Mouse (Mus musculus): Measurements from ENCODE around the gene Lsp1.

Gene Lsp1

GRCm38 (mm10) chr7:142476271-142476670 is 15.7 kb downstream of the Lsp1 start:
- DNase-seq (ENCODE audit: low spot score in 2 of 2) = no peak

GRCm38 (mm10) chr7:142476795-142477452 is 16.3 kb downstream of the Lsp1 start:
- DNase-seq (ENCODE audit: low spot score in 2 of 2) = no peak

- no peak for DNase-seq (ENCODE audit: low spot score in 2 of 2)
Measured at GRCm38 (mm10) chr7:142478001-142478400, 17.4 kb downstream of the Lsp1 start.

DNA sequence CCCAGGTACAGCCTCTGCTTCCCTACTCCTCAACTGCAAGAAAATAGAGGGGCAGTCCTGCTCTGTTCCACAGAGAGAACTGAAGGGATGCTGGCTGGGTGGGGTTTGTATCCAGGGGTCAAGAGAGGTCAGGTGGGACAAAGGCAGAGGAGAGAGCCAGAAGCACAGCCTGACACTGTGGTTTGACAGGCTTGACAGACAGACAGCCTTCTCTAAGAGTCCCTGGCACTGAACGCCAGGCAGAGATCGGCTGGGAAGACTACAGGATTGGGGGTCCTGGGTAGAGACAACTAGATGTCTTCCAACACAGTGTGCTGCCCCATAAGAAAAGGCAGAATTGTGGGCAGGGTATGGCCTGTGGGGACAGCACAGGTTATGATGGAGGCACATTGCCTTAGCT is 18.0 kb downstream of the Lsp1 start:
- no peak for DNase-seq (ENCODE audit: low spot score in 2 of 2)

DNA sequence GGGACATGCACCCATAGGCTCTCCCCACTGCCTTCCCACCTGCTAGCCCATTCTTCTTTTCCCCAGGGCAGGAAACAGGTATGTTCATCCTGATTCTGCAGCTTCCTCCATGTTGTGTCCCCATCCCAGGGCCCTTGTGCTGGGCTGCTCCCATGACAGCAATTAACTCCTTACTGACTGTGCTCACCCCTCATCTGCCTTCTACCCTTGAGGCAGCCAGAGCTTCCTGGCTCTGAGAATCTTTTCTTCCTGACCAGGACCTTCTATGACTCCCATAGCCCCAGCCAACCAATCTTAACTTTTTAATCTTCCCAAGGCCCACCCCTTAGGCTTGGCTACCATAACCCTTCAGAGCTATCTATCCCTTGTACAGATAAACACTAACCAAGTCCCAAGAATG is 18.7 kb downstream of the Lsp1 start:
- no peak for DNase-seq (ENCODE audit: low spot score in 2 of 2)

DNA sequence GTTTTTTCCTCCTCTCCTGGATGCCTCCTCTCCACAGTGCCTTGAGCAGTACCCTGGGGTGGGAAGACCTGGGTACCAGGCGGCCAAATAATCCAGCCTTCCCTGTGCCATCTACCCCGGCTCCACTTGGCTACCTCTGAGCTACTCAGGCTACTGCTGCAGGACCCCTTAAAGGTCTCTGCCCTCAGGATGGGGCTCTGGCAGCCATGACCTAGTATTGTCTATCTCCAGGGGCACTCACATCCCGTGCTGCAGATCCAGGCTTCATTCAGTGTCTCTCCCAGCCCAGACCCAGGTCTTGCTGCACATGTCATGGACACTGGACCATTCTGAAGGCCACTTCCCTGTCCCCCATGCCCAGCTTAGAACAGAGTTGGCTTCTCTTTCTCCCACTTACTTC is 19.3 kb downstream of the Lsp1 start:
- DNase-seq (ENCODE audit: low spot score in 2 of 2) = no peak

DNA sequence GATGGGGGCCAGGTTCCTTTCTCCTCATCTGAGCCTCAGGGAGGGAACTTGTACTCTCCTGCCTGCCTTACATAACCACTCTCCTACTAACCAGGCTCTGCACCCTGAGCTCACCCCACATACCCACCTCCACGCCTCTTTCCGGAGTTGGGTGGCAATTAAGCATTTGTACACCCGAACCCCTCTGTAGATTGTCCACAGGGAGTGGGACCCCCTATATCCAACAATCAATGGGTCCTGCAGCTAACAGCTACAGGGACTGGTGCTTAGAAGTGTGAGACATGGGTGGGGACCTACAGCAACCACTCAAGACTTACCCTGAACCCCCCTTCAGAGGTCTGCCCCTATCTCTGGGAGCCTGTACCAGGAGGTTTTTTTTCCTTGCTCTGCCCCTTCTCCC is 20.1 kb downstream of the Lsp1 start:
- no peak for DNase-seq (ENCODE audit: low spot score in 2 of 2)

DNA sequence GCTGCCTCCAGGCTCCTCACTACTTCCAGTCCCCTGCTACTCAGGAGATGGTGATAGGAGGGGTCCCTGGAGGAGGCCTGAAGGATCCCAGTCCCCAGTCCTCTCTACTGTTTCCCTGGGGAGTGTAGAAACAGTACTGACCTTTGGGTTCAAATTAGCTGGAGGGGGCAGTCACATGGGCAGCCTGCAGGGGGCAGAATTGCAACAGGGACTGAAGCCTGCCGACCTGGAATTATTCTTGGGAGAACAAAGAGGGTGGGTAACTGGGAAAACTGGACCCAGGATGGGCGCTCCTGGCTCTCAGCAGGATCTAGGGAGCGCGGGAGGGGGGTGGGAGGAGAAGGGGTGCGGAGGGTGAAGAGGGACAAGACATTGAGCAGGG is 20.6 kb downstream of the Lsp1 start:
- peak in 1 of 2 experiments; percentile 54 for DNase-seq (ENCODE audit: low spot score in 2 of 2)

DNA sequence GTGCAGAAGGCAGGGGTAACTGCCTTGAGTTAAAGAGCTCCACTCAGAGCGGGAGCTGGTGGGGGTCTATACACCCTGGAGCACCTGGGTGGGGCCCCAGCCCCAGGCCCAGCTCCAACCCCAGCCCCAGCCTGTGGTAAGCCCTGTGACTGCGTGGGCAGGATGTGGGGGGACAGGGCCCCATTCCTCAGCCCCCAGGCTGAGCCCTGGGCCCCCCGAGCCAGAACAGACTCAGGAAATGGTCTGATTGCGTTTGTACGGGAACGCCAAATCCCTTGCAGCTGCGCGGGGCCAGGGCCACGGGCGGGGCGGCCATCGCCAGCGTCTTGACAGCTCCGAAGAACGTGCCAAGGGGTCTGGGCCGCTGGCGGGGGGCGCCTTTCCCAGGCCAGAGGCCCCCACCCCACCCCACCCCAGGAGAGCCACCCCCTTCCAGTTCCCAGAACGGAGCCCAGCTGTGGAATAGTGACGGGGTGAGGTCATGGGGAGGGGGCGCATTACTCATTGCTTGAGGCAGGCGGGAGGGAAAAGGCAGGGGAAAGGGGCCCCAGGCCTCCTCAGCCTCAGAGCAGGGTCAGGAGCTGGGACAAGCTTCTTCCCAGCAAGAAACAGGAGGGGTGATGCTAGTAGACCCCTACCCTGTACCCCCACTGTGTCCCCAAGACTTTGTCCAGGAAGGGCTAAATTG is 21.1 kb downstream of the Lsp1 start:
- DNase-seq (ENCODE audit: low spot score in 2 of 2) = peak; percentile 66 to 80

GRCm38 (mm10) chr7:142482256-142482609 is 21.6 kb downstream of the Lsp1 start:
- DNase-seq (ENCODE audit: low spot score in 2 of 2) = no peak

DNA sequence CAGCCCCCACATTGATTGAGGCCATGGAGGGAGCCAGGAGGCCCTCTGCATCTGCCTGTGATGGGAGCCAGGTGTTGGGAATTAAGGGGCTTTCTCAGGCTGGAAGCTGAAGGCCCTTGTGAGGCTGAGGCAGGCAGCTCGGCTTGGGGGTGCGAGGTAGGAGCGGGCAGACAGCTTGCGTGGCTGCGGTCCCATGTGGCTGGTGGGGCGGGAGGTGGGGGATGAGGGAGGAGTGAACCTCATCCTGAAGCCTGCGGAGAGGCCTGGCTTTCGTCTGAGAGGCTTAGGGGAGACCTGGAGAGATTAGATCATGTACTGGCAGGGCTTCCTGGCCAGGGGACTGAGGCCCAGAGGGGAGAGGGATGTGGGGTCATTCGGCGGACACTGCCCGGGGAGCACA is 22.5 kb downstream of the Lsp1 start:
- no peak for DNase-seq (ENCODE audit: low spot score in 2 of 2)

DNA sequence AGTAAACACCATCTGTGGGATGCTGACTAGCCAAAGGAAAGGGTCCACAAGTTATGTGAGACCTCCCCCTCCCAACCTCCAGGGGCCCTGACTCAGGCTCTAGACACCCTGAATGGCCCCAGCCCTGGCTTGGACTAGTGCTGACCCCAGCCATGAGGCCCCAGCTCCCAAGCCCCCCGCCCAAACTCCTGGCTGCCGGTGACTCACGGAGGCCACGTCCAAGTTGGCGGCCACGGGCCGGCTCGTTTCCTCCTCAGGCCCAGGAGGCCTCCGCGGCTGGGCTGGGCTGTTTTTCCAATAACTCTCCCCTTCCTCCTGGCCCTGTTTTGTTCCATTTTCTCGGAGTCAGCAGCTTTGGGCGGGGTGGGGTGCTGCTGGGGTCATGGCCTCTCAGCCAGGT is 24.2 kb downstream of the Lsp1 start:
- no peak for DNase-seq (ENCODE audit: low spot score in 2 of 2)

GRCm38 (mm10) chr7:142486751-142487162 is 26.1 kb downstream of the Lsp1 start:
- DNase-seq (ENCODE audit: low spot score in 2 of 2) = no peak

DNA sequence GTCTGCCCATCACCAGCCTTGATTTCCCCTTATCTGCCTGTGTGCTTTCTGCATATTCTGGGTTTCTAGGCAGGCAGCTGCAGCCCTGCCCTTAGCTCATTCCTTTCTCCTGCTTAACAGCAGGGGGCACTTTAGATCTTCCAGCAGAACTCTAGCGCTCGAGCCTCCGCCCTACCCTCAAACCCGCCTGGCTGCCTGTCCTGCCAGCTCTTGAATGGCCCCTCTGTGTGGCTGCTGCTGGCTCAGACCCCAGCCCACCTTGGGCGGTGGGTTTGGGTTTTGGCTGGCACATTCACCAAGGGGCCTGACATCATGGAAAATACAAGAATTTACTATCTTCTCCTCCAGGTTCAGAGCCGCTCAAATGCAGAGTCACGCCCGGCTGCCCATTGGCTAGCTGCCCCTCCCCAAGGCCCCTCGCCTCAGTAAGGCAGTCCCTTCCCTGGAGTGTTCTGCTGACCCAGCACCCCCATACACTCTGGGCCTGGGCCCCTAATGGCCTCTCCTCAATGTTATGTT is 26.8 kb downstream of the Lsp1 start:
- no peak for DNase-seq (ENCODE audit: low spot score in 2 of 2)

GRCm38 (mm10) chr7:142488053-142488452 is 27.4 kb downstream of the Lsp1 start:
- no peak for DNase-seq (ENCODE audit: low spot score in 2 of 2)

DNA sequence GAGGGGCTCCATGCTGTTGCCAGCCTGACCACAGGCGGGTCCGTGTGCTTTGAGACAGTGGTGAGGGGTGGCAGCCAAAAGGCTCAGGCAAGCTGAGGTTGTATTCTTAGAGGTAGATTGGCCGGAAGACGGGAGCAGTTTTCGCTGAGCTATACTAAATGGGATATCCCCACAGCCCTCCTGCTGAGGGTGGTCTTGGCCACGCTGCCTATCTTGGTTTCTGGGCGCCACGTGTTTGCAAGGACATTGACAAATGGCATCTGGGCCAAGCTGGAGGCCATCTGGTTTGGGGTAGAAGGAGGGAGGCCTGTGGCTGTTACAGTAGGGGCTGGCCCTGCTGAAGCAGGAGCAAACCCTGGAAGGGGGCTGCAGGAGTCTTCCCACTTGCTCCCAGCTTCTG is 32.9 kb downstream of the Lsp1 start:
- DNase-seq (ENCODE audit: low spot score in 2 of 2) = no peak

GRCm38 (mm10) chr7:142496158-142496557 is 35.5 kb downstream of the Lsp1 start:
- DNase-seq (ENCODE audit: low spot score in 2 of 2) = no peak

DNA sequence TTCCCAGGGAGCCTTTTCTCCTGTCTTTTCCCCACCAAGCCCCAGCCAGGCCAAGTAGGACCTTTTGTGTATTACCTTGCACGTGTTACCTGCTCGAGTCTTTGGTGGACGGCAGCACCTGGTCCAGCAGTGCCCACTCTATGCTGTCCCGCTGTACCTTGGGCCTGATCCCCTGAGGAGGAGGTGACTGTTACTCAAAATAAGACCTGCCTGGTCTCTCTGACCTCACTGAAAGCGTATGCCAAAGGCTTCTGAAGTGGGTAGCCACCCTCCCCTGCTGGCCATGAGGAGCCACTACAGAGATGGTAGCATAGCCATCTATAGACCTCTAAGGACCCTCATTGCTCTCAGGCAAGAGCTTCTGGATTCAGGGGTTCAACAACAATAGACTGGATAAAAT is 36.2 kb downstream of the Lsp1 start:
- no peak for DNase-seq (ENCODE audit: low spot score in 2 of 2)

DNA sequence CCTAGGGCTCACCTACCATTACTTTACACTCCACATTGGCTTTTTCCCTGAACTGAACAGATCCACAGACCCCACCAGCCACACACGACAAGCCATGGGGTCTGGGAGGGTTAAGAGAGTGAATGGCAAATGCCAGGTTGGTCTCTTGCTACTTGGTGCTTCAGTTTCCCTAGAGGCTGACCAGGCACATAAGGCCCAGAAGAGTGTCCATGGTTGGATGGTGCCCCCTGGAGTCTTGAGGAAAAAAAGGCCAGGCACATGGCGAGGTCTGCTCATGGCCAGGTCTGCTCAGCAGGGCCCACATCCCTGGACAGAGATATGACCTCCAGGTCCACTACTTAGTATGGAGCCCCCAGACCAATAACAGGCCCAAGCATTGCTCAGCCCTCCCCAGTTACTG is 37.2 kb downstream of the Lsp1 start:
- DNase-seq (ENCODE audit: low spot score in 2 of 2) = no peak

DNA sequence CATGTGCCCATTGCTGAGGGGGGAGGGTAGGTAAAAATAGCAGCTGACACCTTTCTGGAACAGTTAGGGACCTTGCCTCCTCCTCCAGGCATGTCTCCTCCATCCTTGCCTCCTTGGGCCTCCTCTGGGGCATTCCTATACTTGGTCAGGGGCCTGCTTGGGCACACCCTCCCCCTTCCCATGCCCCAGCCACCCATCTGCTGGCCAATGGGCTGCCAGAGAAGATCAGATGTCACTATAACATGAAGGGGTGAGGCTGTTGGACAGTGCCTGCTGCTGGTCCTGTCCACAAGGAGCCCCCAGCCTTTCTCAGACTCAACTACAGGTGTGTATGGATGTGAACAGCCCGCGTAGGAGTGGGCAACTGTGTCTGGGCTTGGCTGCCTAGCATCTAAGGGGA is 38.0 kb downstream of the Lsp1 start, which contains the start of gene Tnnt3:
Tnnt3 (plus strand) TSS at position 262 of the 400 bp plus-strand sequence.
- DNase-seq (ENCODE audit: low spot score in 2 of 2) = no peak

GRCm38 (mm10) chr7:142499010-142499721 is 38.6 kb downstream of the Lsp1 start:
- no peak for DNase-seq (ENCODE audit: low spot score in 2 of 2)

DNA sequence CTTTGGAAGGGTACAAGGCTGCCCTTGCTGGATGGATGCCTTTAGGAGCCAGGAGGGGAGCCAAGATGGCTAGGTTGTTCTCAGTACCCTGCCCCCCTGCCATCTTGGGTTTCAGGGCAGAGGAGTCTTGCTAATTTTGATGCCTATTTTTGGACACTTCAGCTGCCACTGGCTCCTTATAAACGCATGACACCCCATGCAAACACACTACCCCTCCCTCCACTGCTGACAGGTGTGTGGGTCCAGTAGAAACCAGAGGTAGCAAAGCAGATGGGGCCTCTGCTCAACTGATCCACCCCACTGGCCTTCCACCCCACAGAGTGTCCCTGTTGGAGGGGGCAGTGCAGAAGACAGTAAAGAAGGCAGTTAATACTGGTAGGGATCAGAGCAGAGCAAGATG is 39.4 kb downstream of the Lsp1 start:
- DNase-seq (ENCODE audit: low spot score in 2 of 2) = no peak

GRCm38 (mm10) chr7:142503206-142503605 is 42.6 kb downstream of the Lsp1 start:
- DNase-seq (ENCODE audit: low spot score in 2 of 2) = no peak

Data from thymus, postnatal 10 days (tissue).